Mouse (Mus musculus): ENCODE results near the gene Ankrd6. TPM values are rescaled to one million over a fixed set of nuclear protein-coding genes. Genes with fewer than 3 reads are reported as not detected.

Gene Ankrd6
- total and polyA plus RNA-seq, 2 experiments from 2014 or later, result 2.3 to 20.0 TPM

DNA sequence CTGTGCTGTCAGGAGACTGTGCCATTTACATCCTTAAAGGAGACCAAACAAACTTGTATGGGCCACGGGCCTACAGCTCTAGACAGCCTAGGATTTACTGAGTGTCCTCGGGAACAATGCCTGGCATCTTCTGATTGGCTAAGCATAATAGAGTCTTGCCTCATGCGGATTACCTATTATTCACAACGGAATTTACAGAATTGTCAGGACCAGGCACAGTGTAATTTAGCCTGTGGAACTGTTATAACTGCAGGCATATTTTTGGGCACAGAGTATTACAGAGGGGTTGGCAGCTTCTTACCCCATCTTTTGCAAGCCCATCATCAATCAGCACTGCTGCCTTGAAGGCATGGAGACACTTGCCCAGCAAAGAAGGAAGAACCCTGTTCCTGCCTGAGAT lies 51.6 kb downstream of the Ankrd6 start:
- TF ChIP-seq EP300 (IDR thresholded peaks at IDR 0.05; ENCODE audit: low read depth) (no peak), CTCF (IDR thresholded peaks at IDR 0.05; ENCODE audit: low read depth) (no peak)
- no peak for ATAC-seq (ENCODE audit: insufficient read depth, low read depth)
- no peaks in the 10 kb centered on the region for H3K36me3 ChIP-seq (replicated peaks; ENCODE audit: control insufficient read depth, insufficient read depth, low read length)
- H3K4me2 ChIP-seq (ENCODE audit: low read depth, low read length), result no peak overlapping the region
- no peaks in the 10 kb centered on the region for H3K27me3 ChIP-seq (ENCODE audit: control insufficient read depth, insufficient read depth, low read length)
- H3K4me1 ChIP-seq (ENCODE audit: control insufficient read depth, insufficient read depth), result no peaks in the 10 kb centered on the region
- no peak overlapping the region for H3K27ac ChIP-seq (ENCODE audit: low read depth)
- H3K9me3 ChIP-seq (replicated peaks; ENCODE audit: control insufficient read depth, low read length), result no peaks in the 10 kb centered on the region
- no peak overlapping the region for H3K4me3 ChIP-seq (ENCODE audit: low read depth, low read length)
- no peak for DNase-seq (ENCODE audit: low spot score)
- no peak overlapping the region for H3K9ac ChIP-seq (replicated peaks; ENCODE audit: low read depth, low read length)
- 78% methylated on average over 4 of the region's 4 CpGs for whole genome bisulfite sequencing

DNA sequence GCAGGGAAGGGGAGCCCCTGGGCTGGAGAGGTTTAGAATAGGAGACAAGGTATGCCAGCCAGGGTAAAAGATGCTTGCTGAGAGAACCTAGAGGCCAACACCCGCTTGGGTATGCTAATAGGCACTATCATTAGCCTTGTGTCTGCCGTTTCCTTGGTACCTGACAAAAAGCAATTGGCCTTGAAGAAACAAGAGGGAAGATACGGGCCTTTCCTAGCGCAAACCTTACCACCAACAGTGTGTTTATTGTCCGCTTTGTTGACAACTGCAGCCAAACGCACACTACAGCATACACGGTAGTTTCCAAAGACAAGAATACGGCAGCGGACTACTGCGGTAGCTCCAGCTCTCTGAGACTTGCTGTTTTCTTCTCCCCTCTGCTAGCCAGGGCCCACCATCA lies 59.3 kb downstream of the Ankrd6 start:
- no peak overlapping the region for H3K4me3 ChIP-seq (ENCODE audit: low read depth, low read length)
- TF ChIP-seq EP300 (IDR thresholded peaks at IDR 0.05; ENCODE audit: low read depth) (no peak), CTCF (IDR thresholded peaks at IDR 0.05; ENCODE audit: low read depth) (no peak)
- no peak overlapping the region for H3K4me2 ChIP-seq (ENCODE audit: low read depth, low read length)
- H3K27me3 ChIP-seq (ENCODE audit: control insufficient read depth, insufficient read depth, low read length), result no peaks in the 10 kb centered on the region
- no peaks in the 10 kb centered on the region for H3K36me3 ChIP-seq (replicated peaks; ENCODE audit: control insufficient read depth, insufficient read depth, low read length)
- no peak overlapping the region for H3K9ac ChIP-seq (replicated peaks; ENCODE audit: low read depth, low read length)
- DNase-seq (ENCODE audit: low spot score) (no peak), ATAC-seq (ENCODE audit: insufficient read depth, low read depth) (no peak)
- H3K9me3 ChIP-seq (replicated peaks; ENCODE audit: control insufficient read depth, low read length), result no peaks in the 10 kb centered on the region
- WGBS, result 96% methylated on average over 10 of the region's 10 CpGs
- no peak overlapping the region for H3K27ac ChIP-seq (ENCODE audit: low read depth)
- H3K4me1 ChIP-seq (ENCODE audit: control insufficient read depth, insufficient read depth), result peaks cover 11% of the 10 kb centered on the region; the same call in 1 of the 2 replicates

DNA sequence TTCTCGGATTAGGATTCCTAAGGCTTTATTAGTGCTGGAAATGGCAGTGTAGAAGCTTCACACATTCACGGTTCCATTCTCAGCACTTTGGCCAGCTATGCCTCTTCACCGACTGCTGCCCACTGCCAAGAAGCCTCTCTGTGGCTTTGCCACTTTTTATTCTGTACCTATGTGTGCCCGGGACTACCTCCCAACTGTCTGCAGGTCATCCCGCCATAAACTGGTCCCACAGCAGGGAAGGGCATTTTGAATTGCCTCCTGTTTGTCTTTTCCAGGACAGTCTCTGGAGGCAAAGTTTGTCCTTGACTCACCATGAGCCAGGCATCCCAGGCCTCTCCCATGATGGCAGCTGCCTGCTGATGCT lies 59.9 kb downstream of the Ankrd6 start:
- no peaks in the 10 kb centered on the region for H3K36me3 ChIP-seq (replicated peaks; ENCODE audit: control insufficient read depth, insufficient read depth, low read length)
- no peaks in the 10 kb centered on the region for H3K9me3 ChIP-seq (replicated peaks; ENCODE audit: control insufficient read depth, low read length)
- H3K4me2 ChIP-seq (ENCODE audit: low read depth, low read length), result peak overlapping the region; percentile 60; the same call in 1 of the 2 replicates
- peaks cover 11% of the 10 kb centered on the region; the same call in 1 of the 2 replicates for H3K4me1 ChIP-seq (ENCODE audit: control insufficient read depth, insufficient read depth)
- no peak for DNase-seq (ENCODE audit: low spot score)
- peak overlapping the region; percentile 73; the same call in 1 of the 2 replicates for H3K27ac ChIP-seq (ENCODE audit: low read depth)
- TF ChIP-seq CTCF (IDR thresholded peaks at IDR 0.05; ENCODE audit: low read depth) (no peak), EP300 (IDR thresholded peaks at IDR 0.05; ENCODE audit: low read depth) (no peak)
- H3K9ac ChIP-seq (replicated peaks; ENCODE audit: low read depth, low read length), result no peak overlapping the region
- no peak overlapping the region for H3K4me3 ChIP-seq (ENCODE audit: low read depth, low read length)
- WGBS, result 41% methylated on average over 5 of the region's 5 CpGs
- ATAC-seq (ENCODE audit: insufficient read depth, low read depth), result no peak
- no peaks in the 10 kb centered on the region for H3K27me3 ChIP-seq (ENCODE audit: control insufficient read depth, insufficient read depth, low read length)

DNA sequence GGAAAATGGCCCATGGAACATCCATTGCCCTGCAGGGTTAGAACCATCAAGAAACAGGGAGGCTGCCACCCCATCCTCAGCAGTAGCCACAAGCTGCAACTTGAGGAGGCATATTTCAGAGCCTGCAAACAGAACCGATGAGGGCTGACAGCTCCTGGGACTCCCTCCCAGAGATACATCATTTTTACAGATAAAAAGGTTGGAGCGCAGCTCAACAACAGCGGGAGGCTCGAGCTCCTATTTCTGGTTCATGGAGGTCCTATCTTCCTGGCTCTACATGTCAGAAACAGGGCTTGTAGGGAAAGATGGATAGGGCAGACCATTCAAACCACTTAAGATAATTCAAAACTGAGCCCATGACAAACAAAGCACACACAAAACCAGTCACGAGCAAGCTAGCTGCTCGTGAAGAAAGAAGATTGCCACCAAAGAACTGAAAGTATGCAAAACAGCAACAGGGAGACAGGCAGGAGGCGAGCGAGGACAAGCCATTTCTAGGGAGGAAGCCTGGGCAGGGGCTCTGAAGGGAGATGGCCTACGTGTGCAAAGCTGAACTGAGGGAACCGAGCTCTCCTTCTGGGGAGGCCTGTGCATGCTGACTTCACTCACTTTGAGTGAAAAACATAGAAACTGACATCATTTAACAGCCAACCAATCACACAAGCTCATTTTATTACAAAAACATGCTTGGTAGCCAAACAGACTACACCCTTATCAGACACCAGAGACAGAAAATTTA lies 60.5 kb downstream of the Ankrd6 start:
- Histone ChIP-seq H3K36me3 (replicated peaks; ENCODE audit: control insufficient read depth, insufficient read depth, low read length) (no peaks in the 10 kb centered on the region), H3K4me3 (ENCODE audit: low read depth, low read length) (peak overlapping the region; percentile 33; the same call in 1 of the 2 replicates), H3K4me1 (ENCODE audit: control insufficient read depth, insufficient read depth) (peaks cover 11% of the 10 kb centered on the region; the same call in 1 of the 2 replicates), H3K27ac (ENCODE audit: low read depth) (peak overlapping the region; percentile 73), H3K9ac (replicated peaks; ENCODE audit: low read depth, low read length) (no peak overlapping the region), H3K27me3 (ENCODE audit: control insufficient read depth, insufficient read depth, low read length) (no peaks in the 10 kb centered on the region), H3K4me2 (ENCODE audit: low read depth, low read length) (peak overlapping the region; percentile 60), H3K9me3 (replicated peaks; ENCODE audit: control insufficient read depth, low read length) (no peaks in the 10 kb centered on the region)
- WGBS, result 14% methylated on average over 10 of the region's 10 CpGs
- DNase-seq (ENCODE audit: low spot score) (peak; percentile 57), ATAC-seq (ENCODE audit: insufficient read depth, low read depth) (peak; percentile 60)
- peak; percentile 37 for TF ChIP-seq CTCF (IDR thresholded peaks at IDR 0.05; ENCODE audit: low read depth)
- TF ChIP-seq EP300 (IDR thresholded peaks at IDR 0.05; ENCODE audit: low read depth), result peak; percentile 60; the same call in 1 of the 2 replicates

DNA sequence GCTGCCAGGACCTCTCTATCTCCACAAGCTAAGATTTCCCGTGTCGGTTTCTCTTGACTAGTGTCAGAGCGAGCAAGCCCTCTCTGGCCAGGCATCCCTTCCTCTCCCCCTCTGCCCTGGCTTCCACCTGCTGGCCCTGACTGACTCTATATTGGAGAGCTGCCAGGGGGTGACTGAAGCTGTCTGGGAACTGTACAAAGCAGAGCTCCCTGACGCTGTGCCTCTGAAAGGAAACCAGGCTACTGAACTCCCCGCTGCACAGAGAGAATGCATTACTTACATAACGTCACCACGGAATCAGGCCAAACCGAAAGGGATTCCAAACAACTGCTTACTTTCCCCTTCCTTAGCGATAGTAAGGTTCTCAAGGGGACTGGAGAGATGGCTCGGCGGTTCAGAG lies 61.4 kb downstream of the Ankrd6 start:
- TF ChIP-seq EP300 (IDR thresholded peaks at IDR 0.05; ENCODE audit: low read depth) (no peak), CTCF (IDR thresholded peaks at IDR 0.05; ENCODE audit: low read depth) (no peak)
- Histone ChIP-seq H3K27ac (ENCODE audit: low read depth) (peak overlapping the region; percentile 73), H3K4me1 (ENCODE audit: control insufficient read depth, insufficient read depth) (peaks cover 11% of the 10 kb centered on the region; the same call in 1 of the 2 replicates), H3K9ac (replicated peaks; ENCODE audit: low read depth, low read length) (peak overlapping the region; percentile 27), H3K9me3 (replicated peaks; ENCODE audit: control insufficient read depth, low read length) (no peaks in the 10 kb centered on the region), H3K36me3 (replicated peaks; ENCODE audit: control insufficient read depth, insufficient read depth, low read length) (no peaks in the 10 kb centered on the region), H3K4me2 (ENCODE audit: low read depth, low read length) (peak overlapping the region; percentile 60), H3K27me3 (ENCODE audit: control insufficient read depth, insufficient read depth, low read length) (no peaks in the 10 kb centered on the region), H3K4me3 (ENCODE audit: low read depth, low read length) (peak overlapping the region; percentile 33)
- DNase-seq (ENCODE audit: low spot score) (peak; percentile 91), ATAC-seq (ENCODE audit: insufficient read depth, low read depth) (peak; percentile 87)
- 8% methylated on average over 11 of the region's 11 CpGs for WGBS

All from heart, postnatal 0 days (tissue).